Mouse (Mus musculus) cerebellum, postnatal 4 days (tissue): ENCODE data around the gene 1700010B08Rik.

Source experiments
- DNase-seq, 2 experiments: peaks; one replicate each; pipeline ENCODE4 v3.0.0; 2022; ENCODE audit warnings: low spot score in 2 of 2, mixed read lengths in 1 of 2

The 1700010B08Rik gene

GRCm38 (mm10) chr2:173722251-173722857 lies 3.1 kb downstream of the 1700010B08Rik start:
- no peak for DNase-seq

GRCm38 (mm10) chr2:173724382-173724781 lies 5.2 kb downstream of the 1700010B08Rik start:
- DNase-seq = no peak

- no peak for DNase-seq
These were observed 6.0 kb downstream of the 1700010B08Rik start for GRCm38 (mm10) chr2:173724940-173725807.

- DNase-seq = no peak
These were observed 6.6 kb downstream of the 1700010B08Rik start for GRCm38 (mm10) chr2:173725819-173726218.

GRCm38 (mm10) chr2:173730444-173730966 lies 11.3 kb downstream of the 1700010B08Rik start:
- no peak for DNase-seq

GRCm38 (mm10) chr2:173734426-173734825 lies 15.2 kb downstream of the 1700010B08Rik start:
- DNase-seq = no peak

GRCm38 (mm10) chr2:173737222-173737989 lies 18.2 kb downstream of the 1700010B08Rik start, which contains the start of gene Vapb:
Gene Vapb (plus strand): TSS chr2:173737511.
- peak; percentile 100 for DNase-seq

- no peak for DNase-seq
These were observed 19.0 kb downstream of the 1700010B08Rik start for GRCm38 (mm10) chr2:173738232-173738631.

- no peak for DNase-seq
These were observed 19.9 kb downstream of the 1700010B08Rik start for GRCm38 (mm10) chr2:173739107-173739506.

- DNase-seq = no peak
These were observed 22.9 kb downstream of the 1700010B08Rik start for GRCm38 (mm10) chr2:173742090-173742489.

- no peak for DNase-seq
These were observed 23.5 kb downstream of the 1700010B08Rik start for GRCm38 (mm10) chr2:173742744-173743143.

GRCm38 (mm10) chr2:173744070-173744815 lies 25.0 kb downstream of the 1700010B08Rik start:
- DNase-seq = no peak

- DNase-seq = no peak
These were observed 29.9 kb downstream of the 1700010B08Rik start for GRCm38 (mm10) chr2:173748961-173749659.

GRCm38 (mm10) chr2:173755433-173756144 lies 36.4 kb downstream of the 1700010B08Rik start:
- DNase-seq = no peak

- no peak for DNase-seq
These were observed 38.5 kb downstream of the 1700010B08Rik start for GRCm38 (mm10) chr2:173757624-173758155.

GRCm38 (mm10) chr2:173760607-173761006 lies 41.4 kb downstream of the 1700010B08Rik start:
- DNase-seq = no peak

- no peak for DNase-seq
These were observed 45.4 kb downstream of the 1700010B08Rik start for GRCm38 (mm10) chr2:173764629-173765028.

- DNase-seq = no peak
These were observed 48.9 kb downstream of the 1700010B08Rik start for GRCm38 (mm10) chr2:173767959-173768595.

- DNase-seq = no peak
These were observed 50.0 kb downstream of the 1700010B08Rik start for GRCm38 (mm10) chr2:173769183-173769582.
